Mouse (Mus musculus) neural tube, embryonic 10.5 days (tissue): ENCODE results near the gene Rrh.
"Not testable (repeated sequence)": the region's sequence is repeated elsewhere in the genome, so short reads cannot be mapped to it uniquely, and the experiment has no call there.

Source experiments
- DNase-seq: peaks from one replicate; pipeline ENCODE4 v3.0.0-alpha.2; 2017; ENCODE audit warnings: low spot score; ENCODE audit errors: extremely low spot score

The Rrh gene

DNA sequence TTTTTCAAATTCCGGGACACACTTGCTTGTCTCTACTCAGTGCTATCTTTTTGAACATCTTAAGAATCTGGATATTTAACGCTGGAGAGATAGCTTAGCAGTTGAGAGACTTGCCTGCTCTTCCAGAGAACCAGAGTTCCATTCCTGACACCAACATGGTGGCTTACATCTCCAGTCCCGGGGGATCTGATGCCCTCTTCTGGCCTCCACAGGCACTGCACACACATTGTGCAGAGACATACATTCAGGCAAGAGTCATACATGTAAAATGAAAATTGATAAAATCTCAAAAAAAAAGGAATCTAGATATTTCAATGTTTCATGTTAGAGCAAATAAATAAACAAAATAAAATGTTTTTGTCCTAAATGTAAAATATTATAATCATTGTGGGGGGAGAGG is 39.6 kb downstream of the Rrh start:
- no peak for DNase-seq

- DNase-seq: no peak
These were observed 41.0 kb downstream of the Rrh start for GRCm38 (mm10) chr3:129781435-129781834.

DNA sequence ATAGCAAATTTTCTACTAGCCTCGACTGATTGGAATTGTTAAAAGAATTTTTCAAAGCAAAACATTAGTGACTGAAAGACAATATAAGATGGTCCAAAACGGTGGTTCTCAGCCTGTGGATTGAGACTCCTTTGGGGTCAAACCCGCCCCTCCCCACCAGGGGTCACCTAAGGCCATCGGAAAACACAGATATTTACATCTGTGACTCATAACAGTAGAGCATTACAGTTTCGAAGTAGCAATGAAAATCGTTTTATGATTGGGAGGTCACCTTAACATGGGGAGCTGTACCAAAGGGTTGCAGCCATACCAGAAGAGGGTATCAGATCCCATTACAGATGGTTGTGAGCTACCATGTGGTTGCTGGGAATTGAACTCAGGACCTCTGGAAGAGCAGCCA is 51.2 kb downstream of the Rrh start:
- DNase-seq: no peak

DNA sequence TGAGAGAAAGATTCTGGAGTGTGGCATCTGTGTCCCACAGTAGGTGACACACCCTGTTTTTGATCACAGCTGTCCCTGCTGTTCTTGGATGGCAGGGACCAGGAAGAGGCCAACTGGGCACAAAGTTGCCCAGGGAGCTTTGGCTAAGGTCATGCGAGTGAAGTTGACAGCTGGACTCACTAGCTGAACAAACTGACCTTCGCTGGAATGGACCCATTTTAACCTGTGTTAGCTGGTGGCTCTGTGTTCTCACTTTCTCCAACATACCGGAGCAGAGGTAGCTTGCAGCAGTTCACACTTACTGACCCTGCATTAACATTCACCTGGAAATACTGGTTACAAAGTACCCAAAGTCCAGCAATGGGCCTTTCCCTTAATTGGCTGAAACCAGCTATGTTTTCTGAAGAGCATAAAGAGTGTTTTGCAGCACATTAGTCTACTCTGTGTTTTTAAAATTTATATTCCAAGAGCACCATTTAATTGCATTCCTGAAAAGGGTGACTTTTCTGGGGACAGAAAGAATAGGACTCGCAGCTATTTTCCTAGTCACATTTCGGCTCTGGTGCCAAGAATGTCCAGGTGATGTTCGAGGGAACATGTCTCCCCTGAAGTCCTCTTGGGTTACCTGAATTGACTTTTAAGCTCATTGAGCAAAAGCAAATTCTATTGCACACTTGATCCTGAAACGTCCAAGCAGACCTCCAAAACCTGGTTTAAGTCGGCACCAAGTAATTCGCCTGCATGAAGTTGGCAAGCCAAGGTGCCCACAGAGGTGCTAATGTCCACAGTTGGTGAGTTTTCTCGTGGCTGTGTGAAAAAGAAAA is 55.2 kb downstream of the Rrh start:
- DNase-seq: no peak

GRCm38 (mm10) chr3:129766106-129766505 is 56.3 kb downstream of the Rrh start:
- no peak for DNase-seq

GRCm38 (mm10) chr3:129757599-129757998 is 64.8 kb downstream of the Rrh start:
- DNase-seq: not testable (repeated sequence)

DNA sequence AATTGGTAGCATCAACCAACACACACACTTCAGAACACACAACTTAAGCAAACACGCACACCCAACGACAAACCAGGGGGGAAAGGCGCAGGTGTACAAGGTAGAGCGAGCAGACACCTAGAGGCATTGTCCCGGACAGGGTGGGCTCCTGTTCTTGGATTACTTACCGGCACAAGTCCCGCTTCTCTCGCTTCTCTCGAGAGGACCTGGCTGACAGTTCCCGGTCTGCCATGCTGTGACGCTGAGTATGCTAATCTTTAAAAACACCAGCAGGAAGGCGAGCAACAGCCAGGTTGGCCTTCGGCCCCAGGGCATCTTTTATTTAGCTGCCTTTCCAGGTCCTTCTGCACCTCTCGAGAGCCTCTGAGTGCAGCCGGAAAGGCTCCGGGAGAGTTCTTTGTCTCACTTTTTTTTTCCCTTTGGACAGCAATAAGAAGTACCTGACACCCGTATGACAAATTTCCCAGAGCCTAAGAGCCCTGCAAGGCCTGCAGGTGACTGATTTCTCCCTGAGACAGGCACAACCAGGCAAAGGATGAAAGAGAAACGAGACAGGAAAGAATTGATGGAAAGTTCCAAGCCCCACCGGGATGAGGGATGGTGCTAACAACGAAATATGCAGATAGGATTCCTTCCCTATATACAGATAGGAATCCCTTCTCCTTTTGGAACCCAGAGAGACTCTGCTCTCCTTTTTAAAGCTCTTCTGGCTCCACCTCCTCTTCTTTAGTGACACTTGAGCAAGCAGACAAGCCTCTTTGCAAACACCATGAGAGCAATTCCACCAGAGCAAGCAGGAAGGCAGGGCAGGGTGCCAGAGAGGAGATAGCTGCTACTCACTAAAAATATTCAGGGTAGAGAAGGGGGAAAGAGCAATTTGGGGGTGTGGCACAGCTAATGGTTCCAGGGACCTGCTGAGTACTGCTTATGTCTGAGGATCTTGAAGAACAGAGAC is 67.5 kb downstream of the Rrh start, which contains the start of gene Egf:
TSS of gene Egf (minus strand) at position 667 of the 955 bp plus-strand sequence.
- peak; percentile 23 for DNase-seq
